Mouse (Mus musculus) kidney, adult 2 months (tissue): Measurements from ENCODE around the gene Dennd4a. TPM values are rescaled to one million over a fixed set of nuclear protein-coding genes. Genes with fewer than 3 reads are reported as not detected.

ENCODE experiments used
- DNase-seq: peaks from one replicate; pipeline ENCODE4 v3.0.0; 2021
- H3K27ac ChIP-seq: fragments of 200-500 bp; 2 replicates; pipeline ENCODE4 v1.5.1; 2012; ENCODE audit warnings: low read depth, low read length, control low read depth, inconsistent platforms; ENCODE audit not compliant: insufficient read depth
- H3K27me3 ChIP-seq: fragments of 200-500 bp; replicated peaks from 2 replicates; pipeline ENCODE4 v1.6.1; 2012; ENCODE audit warnings: mild to moderate bottlenecking, moderate library complexity, low read length, inconsistent platforms; ENCODE audit not compliant: control insufficient read depth, insufficient read depth
- H3K36me3 ChIP-seq: fragments of 200-500 bp; 2 replicates; pipeline ENCODE4 v1.6.1; 2012; ENCODE audit warnings: mild to moderate bottlenecking, moderate library complexity, low read length, inconsistent platforms; ENCODE audit not compliant: control insufficient read depth, insufficient read depth
- H3K4me1 ChIP-seq: fragments of 200-500 bp; 2 replicates; pipeline ENCODE4 v1.6.1; 2011; ENCODE audit warnings: low read length; ENCODE audit not compliant: control insufficient read depth, insufficient read depth
- H3K4me3 ChIP-seq: fragments of 200-500 bp; 2 replicates; pipeline ENCODE4 v1.5.1; 2011; ENCODE audit warnings: mild to moderate bottlenecking, low read depth, low read length, control low read depth; ENCODE audit not compliant: insufficient read depth
- CTCF ChIP-seq: fragments of 200-500 bp; conservative IDR thresholded peaks from 2 replicates; pipeline ENCODE4 v1.5.1; 2011; ENCODE audit warnings: low read depth, mild to moderate bottlenecking, control low read depth, low read length, moderate library complexity, mixed read lengths; ENCODE audit not compliant: insufficient read depth, insufficient read length
- POLR2A ChIP-seq: fragments of 200-500 bp; IDR thresholded peaks from one replicate; pipeline ENCODE4 v1.6.1; 2011; ENCODE audit warnings: low read depth, low read length, control low read depth
- WGBS: fragments of 180-500 bp; shearing (Covaris S2); methylation state at CpG from one replicate; pipeline ENCODE4 v1.1.7; 2018; 5-methylcytosine and 5-hydroxymethylcytosine counted together
- polyA plus RNA-seq: library from polyadenylated mRNA; depleted of rRNA; stranded (reverse); fragments of >200 nt; gene quantifications from 2 replicates; pipeline ENCODE4 v1.2.3, GENCODE M21; 2012

Dennd4a gene
- polyA plus RNA-seq, 1 experiment: 5.1 TPM

DNA sequence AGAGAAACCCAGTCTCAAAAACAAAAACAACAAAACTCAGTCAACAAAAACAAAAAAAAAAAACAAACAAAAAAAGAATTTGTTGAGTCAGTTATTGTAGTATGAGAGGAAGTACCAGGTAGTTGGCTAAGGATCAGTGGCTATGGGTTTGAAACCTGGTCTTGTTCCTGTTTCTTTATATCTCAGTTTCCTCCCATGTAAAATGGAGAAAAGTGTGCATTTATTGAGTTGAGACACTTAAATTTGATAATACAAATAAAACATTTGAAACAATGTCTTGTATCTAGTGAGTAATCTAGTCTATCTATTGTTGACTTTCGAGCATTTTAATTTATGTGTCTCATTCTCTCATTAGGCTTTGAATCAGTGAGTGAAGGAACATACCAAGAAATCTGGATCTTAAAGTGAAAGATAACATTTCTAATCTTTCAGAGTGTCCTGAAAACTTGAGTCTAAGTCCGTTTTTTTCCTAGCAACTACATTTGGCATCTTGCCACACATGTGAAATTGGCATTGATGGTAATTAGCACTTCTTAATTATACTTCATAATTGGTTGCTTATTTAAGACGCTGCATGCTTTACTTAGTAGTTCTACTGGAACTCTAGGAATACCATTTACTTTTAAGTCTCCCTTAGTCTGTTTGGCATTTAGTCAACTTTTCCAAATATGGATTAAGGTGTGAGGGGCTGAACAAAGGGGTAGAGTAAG is 9.1 kb downstream of the Dennd4a start:
- Histone ChIP-seq H3K36me3 (no peaks in the 10 kb centered on the region), H3K4me3 (no peak overlapping the region), H3K4me1 (no peaks in the 10 kb centered on the region), H3K27me3 (no peaks in the 10 kb centered on the region), H3K27ac (no peak overlapping the region)
- TF ChIP-seq POLR2A: no peak
- no peak for TF ChIP-seq CTCF
- no peak for DNase-seq
- 63% methylated on average over 3 of the region's 3 CpGs for WGBS

GRCm38 (mm10) chr9:64822235-64822634 is 11.1 kb downstream of the Dennd4a start:
- H3K27me3 ChIP-seq: no peaks in the 10 kb centered on the region
- no peaks in the 10 kb centered on the region for H3K4me1 ChIP-seq
- WGBS: 71% methylated on average over 7 of the region's 7 CpGs

DNA sequence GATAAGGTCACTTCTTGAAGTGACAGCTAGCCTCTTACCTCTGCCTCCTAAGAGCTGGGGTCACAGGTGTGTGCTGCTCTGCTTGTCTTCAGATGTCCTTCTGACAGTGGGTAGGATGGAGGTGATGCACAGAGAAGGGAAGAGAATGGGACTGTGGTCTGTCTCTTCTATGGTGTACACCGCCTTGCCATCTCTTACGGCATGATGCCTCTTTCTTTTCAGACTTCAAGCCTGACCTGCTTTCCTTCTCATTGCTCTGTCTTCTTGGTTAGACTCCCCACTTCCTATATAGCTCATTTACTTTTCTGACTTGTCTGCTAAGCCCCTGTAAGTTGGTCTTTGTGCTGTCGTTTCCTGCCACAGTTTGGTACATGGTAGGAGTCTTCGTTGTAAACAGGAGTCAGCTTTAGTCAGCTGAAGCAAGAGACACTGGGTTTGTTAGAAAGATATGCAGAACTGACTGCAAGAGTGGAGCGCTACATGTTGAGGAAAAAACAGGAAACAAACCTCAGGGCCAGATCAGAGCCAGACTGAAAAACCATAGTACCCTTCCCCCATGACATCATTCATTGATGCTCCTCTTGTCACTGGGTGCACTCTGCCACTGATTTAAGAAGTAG is 13.4 kb downstream of the Dennd4a start:
- Histone ChIP-seq H3K4me3 (no peak overlapping the region), H3K27ac (no peak overlapping the region), H3K27me3 (no peaks in the 10 kb centered on the region), H3K36me3 (no peaks in the 10 kb centered on the region), H3K4me1 (no peaks in the 10 kb centered on the region)
- DNase-seq: no peak
- no peak for TF ChIP-seq POLR2A
- TF ChIP-seq CTCF: no peak
- WGBS: 78% methylated on average over 5 of the region's 5 CpGs

More at GRCm38 (mm10) chr9:64822235-64822634, 11.1 kb downstream of the Dennd4a start:
- DNase-seq: no peak
- Histone ChIP-seq H3K36me3 (no peaks in the 10 kb centered on the region), H3K4me3 (no peak overlapping the region), H3K27ac (no peak overlapping the region)
- TF ChIP-seq POLR2A (no peak), CTCF (no peak)

DNA sequence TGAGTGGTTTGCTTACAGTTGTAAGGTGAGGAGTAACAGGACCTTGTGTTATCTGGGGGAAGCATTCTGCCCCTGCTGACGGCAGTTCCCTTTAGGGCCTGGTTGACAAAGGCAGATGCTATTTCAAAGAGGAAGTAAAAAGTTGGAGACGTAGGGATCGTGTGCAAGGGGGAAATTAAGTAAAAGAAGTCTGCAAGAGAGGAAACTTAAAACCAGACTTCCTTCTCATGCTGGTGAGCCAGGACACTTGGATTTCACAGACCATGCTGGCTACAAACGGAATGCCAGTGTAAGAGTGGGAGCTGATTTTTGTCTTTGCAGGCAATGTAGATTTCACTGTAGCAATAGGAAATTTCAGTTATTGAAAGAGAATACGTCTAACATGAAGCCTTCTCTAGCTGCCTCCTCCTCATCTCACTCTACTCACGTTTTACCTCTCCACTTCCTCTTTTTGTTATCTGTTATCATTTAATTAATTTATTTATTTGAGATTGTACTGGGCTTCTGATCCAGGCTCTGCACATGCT is 19.0 kb downstream of the Dennd4a start:
- 55% methylated on average over 6 of the region's 6 CpGs for WGBS
- no peaks in the 10 kb centered on the region for H3K36me3 ChIP-seq
- DNase-seq: no peak
- no peaks in the 10 kb centered on the region for H3K27me3 ChIP-seq
- H3K27ac ChIP-seq: no peak overlapping the region
- no peak for TF ChIP-seq POLR2A
- no peak for TF ChIP-seq CTCF
- no peaks in the 10 kb centered on the region for H3K4me1 ChIP-seq
- H3K4me3 ChIP-seq: no peak overlapping the region

GRCm38 (mm10) chr9:64830641-64831040 is 19.5 kb downstream of the Dennd4a start:
- H3K36me3 ChIP-seq: no peaks in the 10 kb centered on the region
- no peak overlapping the region for H3K27ac ChIP-seq
- TF ChIP-seq CTCF: no peak
- no peak for DNase-seq
- no peaks in the 10 kb centered on the region for H3K4me1 ChIP-seq
- 87% methylated on average over 7 of the region's 7 CpGs for WGBS
- H3K27me3 ChIP-seq: no peaks in the 10 kb centered on the region
- H3K4me3 ChIP-seq: no peak overlapping the region

- Histone ChIP-seq H3K36me3 (no peaks in the 10 kb centered on the region), H3K4me1 (no peaks in the 10 kb centered on the region), H3K27me3 (no peaks in the 10 kb centered on the region), H3K27ac (no peak overlapping the region), H3K4me3 (no peak overlapping the region)
- TF ChIP-seq CTCF (no peak), POLR2A (no peak)
- 91% methylated on average over 2 of the region's 2 CpGs for WGBS
- no peak for DNase-seq
These were observed 20.6 kb downstream of the Dennd4a start for GRCm38 (mm10) chr9:64831760-64832159.

DNA sequence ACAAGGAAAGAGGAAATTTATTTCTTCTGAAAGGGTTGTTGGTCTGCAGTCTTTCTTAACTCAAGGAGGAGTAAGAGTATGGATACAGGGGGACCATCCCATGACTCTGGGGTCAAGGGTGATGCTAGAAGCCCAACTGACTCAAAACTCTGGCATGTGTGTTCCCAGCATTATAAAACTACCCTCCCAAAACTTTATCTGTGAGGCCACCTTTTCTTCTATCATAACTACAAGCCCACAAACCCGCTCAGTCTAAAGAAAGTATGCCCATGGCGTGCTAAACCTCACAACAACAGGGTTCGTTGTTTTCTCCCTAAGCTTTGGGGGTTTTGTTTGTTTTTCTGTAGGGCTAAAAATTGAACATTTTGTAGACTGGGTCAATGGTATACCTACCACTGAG is 23.3 kb downstream of the Dennd4a start:
- no peak for DNase-seq

More for the DNA sequence above, 23.3 kb downstream of the Dennd4a start:
- Histone ChIP-seq H3K36me3 (no peaks in the 10 kb centered on the region; the same call in 1 of the 2 replicates), H3K4me3 (no peak overlapping the region), H3K4me1 (no peaks in the 10 kb centered on the region), H3K27me3 (no peaks in the 10 kb centered on the region), H3K27ac (no peak overlapping the region)
- TF ChIP-seq CTCF (no peak), POLR2A (no peak)
- 95% methylated on average over 3 of the region's 3 CpGs for WGBS
